Mouse (Mus musculus): ENCODE data around the gene Bglap.
"Not testable (repeated sequence)": the region's sequence is repeated elsewhere in the genome, so short reads cannot be mapped to it uniquely, and the experiment has no call there.

Gene Bglap

GRCm38 (mm10) chr3:88384364-88384763 lies at the start of gene Bglap:
Gene Bglap, minus strand, starts transcription at chr3:88384464.
- no peak for DNase-seq (ENCODE audit: low read depth, low spot score)

GRCm38 (mm10) chr3:88428639-88429038 lies 44.4 kb upstream of the Bglap start:
- not testable (repeated sequence) for DNase-seq (ENCODE audit: low read depth, low spot score)

- no peak for DNase-seq (ENCODE audit: low read depth, low spot score)
These were observed 43.2 kb upstream of the Bglap start for GRCm38 (mm10) chr3:88427342-88427905.

GRCm38 (mm10) chr3:88425708-88426420 lies 41.6 kb upstream of the Bglap start:
- DNase-seq (ENCODE audit: low read depth, low spot score) = no peak

GRCm38 (mm10) chr3:88425330-88425689 lies 41.0 kb upstream of the Bglap start:
- DNase-seq (ENCODE audit: low read depth, low spot score) = no peak

- peak; percentile 97 for DNase-seq (ENCODE audit: low read depth, low spot score)
These were observed 40.5 kb upstream of the Bglap start, which contains the start of gene Slc25a44 for GRCm38 (mm10) chr3:88424605-88425329. Gene Slc25a44, minus strand, starts transcription at chr3:88425139.

GRCm38 (mm10) chr3:88422020-88422720 lies 37.9 kb upstream of the Bglap start:
- no peak for DNase-seq (ENCODE audit: low read depth, low spot score)

- no peak for DNase-seq (ENCODE audit: low read depth, low spot score)
These were observed 36.5 kb upstream of the Bglap start for GRCm38 (mm10) chr3:88420771-88421170.

- DNase-seq (ENCODE audit: low read depth, low spot score) = no peak
These were observed 33.8 kb upstream of the Bglap start for GRCm38 (mm10) chr3:88418016-88418415.

GRCm38 (mm10) chr3:88415668-88416067 lies 31.4 kb upstream of the Bglap start:
- DNase-seq (ENCODE audit: low read depth, low spot score) = no peak

GRCm38 (mm10) chr3:88412636-88413035 lies 28.4 kb upstream of the Bglap start:
- no peak for DNase-seq (ENCODE audit: low read depth, low spot score)

GRCm38 (mm10) chr3:88411681-88412080 lies 27.4 kb upstream of the Bglap start:
- no peak for DNase-seq (ENCODE audit: low read depth, low spot score)

- DNase-seq (ENCODE audit: low read depth, low spot score) = no peak
These were observed 26.4 kb upstream of the Bglap start for GRCm38 (mm10) chr3:88410645-88411031.

GRCm38 (mm10) chr3:88409741-88410644 lies 25.7 kb upstream of the Bglap start, which contains the start of gene Pmf1:
Gene Pmf1, minus strand, starts transcription at chr3:88410331.
- peak; percentile 99 for DNase-seq (ENCODE audit: low read depth, low spot score)

GRCm38 (mm10) chr3:88408953-88409352 lies 24.7 kb upstream of the Bglap start:
- DNase-seq (ENCODE audit: low read depth, low spot score) = no peak

- DNase-seq (ENCODE audit: low read depth, low spot score) = no peak
These were observed 23.3 kb upstream of the Bglap start for GRCm38 (mm10) chr3:88407529-88407928.

GRCm38 (mm10) chr3:88407090-88407489 lies 22.8 kb upstream of the Bglap start:
- DNase-seq (ENCODE audit: low read depth, low spot score) = peak; percentile 86

- no peak for DNase-seq (ENCODE audit: low read depth, low spot score)
These were observed 19.4 kb upstream of the Bglap start for GRCm38 (mm10) chr3:88403522-88404230.

- no peak for DNase-seq (ENCODE audit: low read depth, low spot score)
These were observed 14.4 kb upstream of the Bglap start for GRCm38 (mm10) chr3:88398666-88399065.

- DNase-seq (ENCODE audit: low read depth, low spot score) = no peak
These were observed 11.5 kb upstream of the Bglap start for GRCm38 (mm10) chr3:88395742-88396141.
